Mouse (Mus musculus) hindbrain, embryonic 10.5 days (tissue): Measurements from ENCODE around the gene Thumpd1. TPM values are rescaled to one million over a fixed set of nuclear protein-coding genes. Genes with fewer than 3 reads are reported as not detected.
"Not testable (repeated sequence)": the region's sequence is repeated elsewhere in the genome, so short reads cannot be mapped to it uniquely, and the experiment has no call there.

Source experiments
- DNase-seq: peaks from one replicate; pipeline ENCODE4 v3.0.0-alpha.2; 2017; ENCODE audit warnings: low spot score
- H3K27ac ChIP-seq: fragments of 300-500 bp; sonication (generic); 2 replicates; pipeline ENCODE4 v1.5.1; 2016; ENCODE audit warnings: mild to moderate bottlenecking, moderate library complexity
- H3K27me3 ChIP-seq: fragments of 300-500 bp; sonication (generic); 2 replicates; pipeline ENCODE4 v1.6.1; 2016; ENCODE audit warnings: mild to moderate bottlenecking; ENCODE audit not compliant: poor library complexity, insufficient read depth, severe bottlenecking
- H3K36me3 ChIP-seq: fragments of 300-500 bp; sonication (generic); 2 replicates; pipeline ENCODE4 v1.6.1; 2016; ENCODE audit warnings: mild to moderate bottlenecking, moderate library complexity
- H3K4me1 ChIP-seq: fragments of 300-500 bp; sonication (generic); replicated peaks from 2 replicates; pipeline ENCODE4 v1.6.1; 2016; ENCODE audit warnings: mild to moderate bottlenecking
- H3K4me3 ChIP-seq: fragments of 300-500 bp; sonication (generic); 2 replicates; pipeline ENCODE4 v1.5.1; 2016; ENCODE audit warnings: mild to moderate bottlenecking, moderate library complexity
- H3K9me3 ChIP-seq: fragments of 300-500 bp; sonication (generic); 2 replicates; pipeline ENCODE4 v1.6.1; 2016; ENCODE audit warnings: mild to moderate bottlenecking, moderate library complexity
- WGBS: fragments of 180-500 bp; shearing (Covaris S2); methylation state at CpG from one replicate; pipeline ENCODE4 v1.1.7; 2016; 5-methylcytosine and 5-hydroxymethylcytosine counted together
- polyA plus RNA-seq: library from polyadenylated mRNA; unstranded; fragments of >200 nt; fragmentation: Nextera tagmentation; extraction: Ambion mirVana; gene quantifications from 2 replicates; pipeline ENCODE4 v1.2.1, GENCODE M21; 2016

Thumpd1 gene
- polyA plus RNA-seq, 1 experiment from 2014 or later = 83.8 TPM

- H3K36me3 ChIP-seq, H3K4me1 ChIP-seq, DNase-seq, H3K27me3 ChIP-seq, H3K27ac ChIP-seq, H3K4me3 ChIP-seq, H3K9me3 ChIP-seq: not testable (repeated sequence)
- WGBS = 86% methylated on average over 4 of the region's 4 CpGs
Measured at GRCm38 (mm10) chr7:119731262-119731661, 10.7 kb upstream of the Thumpd1 start.

DNA sequence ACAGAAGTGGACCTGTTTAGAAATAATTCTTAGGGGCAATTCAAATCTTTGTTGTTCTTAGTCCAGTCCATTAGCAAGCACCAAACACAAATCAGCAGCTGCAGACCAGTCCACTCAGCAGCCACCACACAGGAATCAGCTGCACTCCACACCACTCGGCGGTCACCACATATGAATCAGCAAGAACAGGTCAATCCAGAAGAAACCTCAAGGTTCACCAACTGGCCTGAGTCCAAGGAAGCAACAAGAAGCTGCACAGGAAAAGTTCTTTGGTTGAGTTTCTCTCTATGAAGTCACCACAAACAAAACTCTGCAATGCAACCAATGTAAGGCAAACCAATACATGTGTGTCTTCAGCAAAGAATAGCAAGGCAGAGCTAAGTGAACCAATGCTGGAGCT is 7.0 kb upstream of the Thumpd1 start:
- no peaks in the 10 kb centered on the region for H3K36me3 ChIP-seq

GRCm38 (mm10) chr7:119720947-119721310 is 331 bp upstream of the Thumpd1 start:
- DNase-seq = no peak
- Histone ChIP-seq H3K27ac (peak overlapping the region; percentile 93), H3K27me3 (no peaks in the 10 kb centered on the region), H3K9me3 (no peaks in the 10 kb centered on the region), H3K36me3 (peaks cover 33% of the 10 kb centered on the region), H3K4me1 (peaks cover 8% of the 10 kb centered on the region), H3K4me3 (peak overlapping the region; percentile 93)
- WGBS = 19% methylated on average over 8 of the region's 8 CpGs

More for the DNA sequence above, 7.0 kb upstream of the Thumpd1 start:
- no peak for DNase-seq
- Histone ChIP-seq H3K4me1 (no peaks in the 10 kb centered on the region), H3K4me3 (no peak overlapping the region), H3K9me3 (0 out of 2 replicates have a peak, but pooled peaks cover 5% of the 10 kb centered on the region), H3K27me3 (no peaks in the 10 kb centered on the region), H3K27ac (no peak overlapping the region)
- 87% methylated on average over 2 of the region's 2 CpGs for WGBS

GRCm38 (mm10) chr7:119714111-119714510 is 6.5 kb downstream of the Thumpd1 start:
- Histone ChIP-seq H3K27ac (no peak overlapping the region), H3K27me3 (no peaks in the 10 kb centered on the region), H3K4me3 (no peak overlapping the region), H3K36me3 (peaks cover 46% of the 10 kb centered on the region), H3K4me1 (no peaks in the 10 kb centered on the region), H3K9me3 (no peaks in the 10 kb centered on the region)
- WGBS = 90% methylated on average over 7 of the region's 7 CpGs
- no peak for DNase-seq

DNA sequence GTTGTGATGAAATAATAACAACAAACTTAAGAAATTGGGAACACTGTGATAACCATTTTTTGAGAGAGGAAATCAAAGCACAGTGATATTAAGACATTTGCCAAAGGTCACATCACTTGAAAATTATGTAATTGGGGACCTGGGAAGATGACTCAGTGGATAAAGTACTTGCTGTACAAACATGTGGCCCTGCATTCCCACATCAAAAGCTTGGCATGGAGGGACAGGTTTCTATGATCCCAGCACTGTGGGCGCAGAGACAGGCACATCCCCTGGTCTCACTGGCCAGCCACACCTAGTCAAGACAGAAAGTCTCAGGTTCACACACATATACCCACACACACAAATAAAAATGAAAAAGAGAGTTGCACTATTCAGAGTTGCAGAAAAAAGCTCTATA is 25.7 kb downstream of the Thumpd1 start:
- 84% methylated on average over 1 of the region's 1 CpGs for WGBS
- Histone ChIP-seq H3K9me3 (no peaks in the 10 kb centered on the region), H3K4me1 (no peaks in the 10 kb centered on the region), H3K36me3 (no peaks in the 10 kb centered on the region), H3K27me3 (no peaks in the 10 kb centered on the region), H3K4me3 (no peak overlapping the region), H3K27ac (no peak overlapping the region)
- DNase-seq = no peak

GRCm38 (mm10) chr7:119692302-119692701 is 28.3 kb downstream of the Thumpd1 start:
- no peaks in the 10 kb centered on the region for H3K9me3 ChIP-seq
- H3K4me3 ChIP-seq = no peak overlapping the region
- no peaks in the 10 kb centered on the region for H3K27me3 ChIP-seq
- no peaks in the 10 kb centered on the region for H3K4me1 ChIP-seq
- DNase-seq = no peak
- 86% methylated on average over 4 of the region's 4 CpGs for WGBS
- no peaks in the 10 kb centered on the region for H3K36me3 ChIP-seq
- H3K27ac ChIP-seq = no peak overlapping the region

DNA sequence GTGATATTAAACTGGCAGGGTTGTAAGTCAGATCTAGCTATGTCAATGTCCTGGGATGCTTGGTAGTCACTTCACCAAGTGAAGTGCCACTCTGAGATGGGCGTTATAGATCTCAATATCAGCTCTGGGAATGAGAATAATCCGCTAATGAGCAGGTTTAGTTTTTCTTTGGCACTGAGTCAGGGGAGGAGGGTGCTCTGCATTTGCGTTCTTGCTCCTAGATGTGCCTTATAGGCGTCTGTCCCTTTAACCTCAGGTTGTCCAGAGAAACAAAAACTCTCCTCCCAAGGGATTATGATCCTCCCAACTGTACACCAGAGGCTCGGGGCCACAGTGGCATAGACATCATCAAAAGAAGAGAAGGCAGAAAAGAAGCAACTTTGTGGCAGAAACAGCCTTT is 30.9 kb downstream of the Thumpd1 start, which contains the start of gene Acsm4:
Acsm4 (plus strand) TSS at position 301 of the 400 bp plus-strand sequence.
- Histone ChIP-seq H3K4me1 (no peaks in the 10 kb centered on the region), H3K27me3 (no peaks in the 10 kb centered on the region), H3K36me3 (no peaks in the 10 kb centered on the region), H3K27ac (no peak within 1 kb of the TSS), H3K4me3 (no peak within 1 kb of the TSS), H3K9me3 (no peaks in the 10 kb centered on the region)
- 78% methylated on average over 5 of the region's 5 CpGs for WGBS
- no peak for DNase-seq

GRCm38 (mm10) chr7:119682699-119683098 is 37.9 kb downstream of the Thumpd1 start:
- no peak overlapping the region for H3K4me3 ChIP-seq
- no peaks in the 10 kb centered on the region for H3K27me3 ChIP-seq
- 81% methylated on average over 4 of the region's 4 CpGs for WGBS

DNA sequence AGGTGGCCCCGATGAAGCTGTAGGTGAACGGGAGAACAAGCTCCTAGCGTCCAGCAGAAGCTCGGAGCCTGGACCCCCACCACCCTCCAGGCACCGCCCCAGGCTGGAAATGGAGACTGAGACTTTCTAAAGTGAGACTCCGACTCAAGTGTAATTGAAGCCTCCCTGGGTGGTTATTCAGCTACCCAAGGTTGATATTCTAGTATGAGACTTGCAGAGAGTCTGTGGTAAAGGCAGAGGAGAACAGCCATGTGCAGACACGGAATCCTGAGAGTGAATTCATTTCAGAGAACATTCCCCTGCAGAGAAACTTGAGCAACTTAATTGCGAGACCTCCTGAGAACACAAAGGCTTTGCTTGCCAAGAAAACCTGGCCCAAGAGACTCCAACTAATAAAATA is 40.5 kb downstream of the Thumpd1 start:
- no peaks in the 10 kb centered on the region for H3K27me3 ChIP-seq
- H3K36me3 ChIP-seq = no peaks in the 10 kb centered on the region
- no peak overlapping the region for H3K4me3 ChIP-seq
- H3K27ac ChIP-seq = no peak overlapping the region
- no peaks in the 10 kb centered on the region for H3K9me3 ChIP-seq
- 77% methylated on average over 8 of the region's 8 CpGs for whole genome bisulfite sequencing
- DNase-seq = no peak
- H3K4me1 ChIP-seq = no peaks in the 10 kb centered on the region

More at GRCm38 (mm10) chr7:119682699-119683098, 37.9 kb downstream of the Thumpd1 start:
- Histone ChIP-seq H3K4me1 (no peaks in the 10 kb centered on the region), H3K9me3 (no peaks in the 10 kb centered on the region), H3K27ac (no peak overlapping the region), H3K36me3 (no peaks in the 10 kb centered on the region)
- no peak for DNase-seq

- WGBS = 19% methylated on average over 6 of the region's 6 CpGs
- Histone ChIP-seq H3K4me3 (no peak overlapping the region), H3K27me3 (no peaks in the 10 kb centered on the region), H3K27ac (no peak overlapping the region), H3K36me3 (no peaks in the 10 kb centered on the region), H3K9me3 (no peaks in the 10 kb centered on the region), H3K4me1 (no peaks in the 10 kb centered on the region)
- peak; percentile 52 for DNase-seq
Measured at GRCm38 (mm10) chr7:119673465-119673864, 47.1 kb downstream of the Thumpd1 start.

DNA sequence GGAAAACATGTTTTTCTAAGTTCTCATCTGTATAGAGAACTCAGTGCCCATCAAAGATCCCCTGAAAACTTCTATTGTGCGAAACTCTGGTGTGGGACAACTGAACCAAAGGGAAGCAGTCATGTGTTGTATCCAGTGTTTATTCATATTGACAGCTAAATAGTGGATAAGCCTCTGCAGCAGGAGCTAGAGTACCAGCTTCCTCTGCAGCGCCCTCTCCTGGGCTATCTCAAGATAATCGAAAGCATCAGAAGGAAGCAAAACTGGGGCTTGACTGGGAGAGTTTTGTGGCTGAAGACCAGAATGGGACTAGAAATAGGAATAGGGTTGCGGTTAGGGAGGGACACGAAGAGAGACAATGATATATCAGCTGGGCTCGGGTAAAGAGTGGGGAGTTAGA is 49.7 kb downstream of the Thumpd1 start:
- no peaks in the 10 kb centered on the region for H3K4me1 ChIP-seq
- no peak overlapping the region for H3K4me3 ChIP-seq
- H3K27ac ChIP-seq = no peak overlapping the region
- H3K36me3 ChIP-seq = no peaks in the 10 kb centered on the region
- WGBS = 50% methylated on average over 6 of the region's 6 CpGs
- peak; percentile 6 for DNase-seq
- H3K27me3 ChIP-seq = no peaks in the 10 kb centered on the region
- no peaks in the 10 kb centered on the region for H3K9me3 ChIP-seq

DNA sequence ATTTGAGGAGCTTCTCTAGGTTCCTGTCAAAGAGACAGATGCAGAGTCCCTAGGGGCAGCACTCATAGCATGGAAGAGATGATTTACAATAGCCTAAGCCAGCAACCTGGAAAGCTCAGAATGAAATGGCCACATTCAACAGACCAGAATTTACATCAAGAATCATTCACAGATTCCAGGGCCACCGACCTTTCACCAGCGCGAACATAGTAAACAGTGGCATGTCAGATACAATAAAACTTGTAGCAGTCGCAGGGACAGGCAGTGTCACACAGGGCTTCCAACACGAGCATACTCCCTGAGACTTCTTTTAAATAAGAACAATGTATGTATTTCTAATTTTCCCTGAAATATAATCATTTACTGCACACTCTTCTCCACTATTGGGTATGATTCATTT is 50.2 kb downstream of the Thumpd1 start:
- WGBS = 83% methylated on average over 5 of the region's 5 CpGs
- Histone ChIP-seq H3K36me3 (no peaks in the 10 kb centered on the region), H3K27me3 (no peaks in the 10 kb centered on the region)

GRCm38 (mm10) chr7:119667893-119668292 is 52.7 kb downstream of the Thumpd1 start:
- Histone ChIP-seq H3K4me1 (no peaks in the 10 kb centered on the region), H3K36me3 (no peaks in the 10 kb centered on the region), H3K27me3 (no peaks in the 10 kb centered on the region), H3K9me3 (no peaks in the 10 kb centered on the region), H3K4me3 (no peak overlapping the region), H3K27ac (no peak overlapping the region)
- DNase-seq = no peak
- 93% methylated on average over 3 of the region's 3 CpGs for WGBS

More for the DNA sequence above, 50.2 kb downstream of the Thumpd1 start:
- H3K27ac ChIP-seq = no peak overlapping the region
- no peak for DNase-seq
- no peaks in the 10 kb centered on the region for H3K9me3 ChIP-seq
- no peak overlapping the region for H3K4me3 ChIP-seq
- H3K4me1 ChIP-seq = no peaks in the 10 kb centered on the region
